Mouse (Mus musculus) monocyte, adult 2 months (primary cell): ENCODE results near the gene Masp2.

ENCODE experiments used
- DNase-seq, 2 experiments: peaks; one replicate each; pipeline ENCODE4 v3.0.0; 2022; ENCODE audit warnings: low spot score in 2 of 2, low read depth in 1 of 2

The Masp2 gene

GRCm38 (mm10) chr4:148635309-148635708 lies 33.0 kb downstream of the Masp2 start:
- no peak for DNase-seq

- DNase-seq = no peak
Measured at GRCm38 (mm10) chr4:148638302-148638701, 35.9 kb downstream of the Masp2 start.

DNA sequence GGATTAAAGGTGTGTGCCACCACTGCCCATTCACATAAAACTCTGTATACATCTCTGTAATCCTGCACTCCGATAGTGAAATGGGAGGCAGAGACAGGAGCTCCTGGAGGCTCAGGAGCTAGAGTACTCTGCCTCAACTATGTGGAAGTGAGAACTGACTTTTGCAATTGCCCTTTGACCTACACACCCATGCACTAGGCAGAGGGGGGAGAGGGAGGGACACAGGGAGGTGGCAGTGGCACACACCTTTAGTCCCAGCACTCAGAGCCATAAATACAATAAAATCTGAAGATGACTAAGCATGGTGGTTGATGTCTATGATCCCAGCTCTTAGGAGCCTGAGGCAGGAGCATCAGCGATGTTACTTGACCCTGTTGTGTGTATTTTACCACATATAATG lies 37.1 kb downstream of the Masp2 start:
- no peak for DNase-seq

- no peak for DNase-seq
Measured at GRCm38 (mm10) chr4:148641121-148641520, 38.8 kb downstream of the Masp2 start.

GRCm38 (mm10) chr4:148643291-148644156 lies 41.2 kb downstream of the Masp2 start, which contains the start of gene Gm572:
Gene Gm572, plus strand, starts transcription at chr4:148643317.
- no peak for DNase-seq

DNA sequence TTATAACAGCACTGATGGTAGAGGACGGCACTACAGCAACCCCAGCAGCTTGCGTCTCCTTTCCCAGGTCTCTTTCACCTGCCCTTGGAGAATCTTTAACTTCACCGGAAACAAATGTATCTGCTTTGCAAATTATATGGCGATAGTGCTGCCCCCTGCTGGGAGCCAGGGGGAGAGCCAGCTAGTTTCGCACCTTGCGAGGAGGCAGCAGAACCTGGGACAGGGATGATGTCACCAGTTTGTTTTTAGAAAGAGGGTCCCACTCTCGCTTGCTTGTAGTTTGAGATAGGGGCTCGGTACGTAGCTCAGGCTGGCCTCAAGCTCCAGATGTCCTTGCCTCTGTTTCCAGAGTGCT lies 41.8 kb downstream of the Masp2 start:
- DNase-seq = peak in 1 of 2 experiments; percentile 43

- DNase-seq = no peak
Measured at GRCm38 (mm10) chr4:148644926-148645325, 42.6 kb downstream of the Masp2 start.

- DNase-seq = no peak
Measured at GRCm38 (mm10) chr4:148646616-148647015, 44.3 kb downstream of the Masp2 start.

DNA sequence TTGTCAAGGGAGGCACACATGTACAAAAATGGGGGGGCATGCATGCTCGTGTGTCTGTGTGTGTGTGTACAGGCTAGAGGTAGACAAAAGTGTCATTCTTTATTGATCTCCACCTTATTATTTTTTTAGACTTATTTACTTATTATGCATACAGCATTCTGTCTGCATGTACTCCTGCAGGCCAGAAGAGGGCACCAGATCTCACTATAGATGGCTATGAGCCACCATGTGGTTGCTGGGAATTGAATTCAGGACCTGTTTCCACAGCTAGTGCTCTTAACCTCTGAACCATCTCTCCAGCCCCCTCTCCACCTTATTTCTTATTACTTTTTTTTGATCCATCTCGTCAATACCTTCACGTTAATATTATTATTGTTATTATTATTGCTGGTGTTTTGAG lies 47.0 kb downstream of the Masp2 start:
- DNase-seq = no peak

DNA sequence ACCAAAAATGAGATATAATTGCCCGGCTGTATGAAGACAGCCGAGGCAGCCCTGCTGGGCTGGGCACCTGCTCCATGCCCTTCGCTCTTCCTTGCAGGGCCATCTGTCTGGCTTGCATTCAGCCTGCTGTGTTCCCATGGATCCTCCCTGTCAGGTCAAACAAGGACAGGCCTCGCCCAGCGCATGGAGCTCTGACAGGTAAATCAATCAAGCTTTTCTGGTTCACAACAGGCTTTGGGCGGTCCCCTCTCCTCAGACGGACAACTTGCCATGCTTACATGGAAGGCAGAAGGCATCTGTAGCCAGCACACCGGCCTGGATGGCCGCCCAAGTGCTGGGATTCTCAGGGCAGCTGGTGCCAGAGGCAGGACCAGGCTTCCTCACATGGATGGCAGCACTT lies 48.7 kb downstream of the Masp2 start:
- no peak for DNase-seq

DNA sequence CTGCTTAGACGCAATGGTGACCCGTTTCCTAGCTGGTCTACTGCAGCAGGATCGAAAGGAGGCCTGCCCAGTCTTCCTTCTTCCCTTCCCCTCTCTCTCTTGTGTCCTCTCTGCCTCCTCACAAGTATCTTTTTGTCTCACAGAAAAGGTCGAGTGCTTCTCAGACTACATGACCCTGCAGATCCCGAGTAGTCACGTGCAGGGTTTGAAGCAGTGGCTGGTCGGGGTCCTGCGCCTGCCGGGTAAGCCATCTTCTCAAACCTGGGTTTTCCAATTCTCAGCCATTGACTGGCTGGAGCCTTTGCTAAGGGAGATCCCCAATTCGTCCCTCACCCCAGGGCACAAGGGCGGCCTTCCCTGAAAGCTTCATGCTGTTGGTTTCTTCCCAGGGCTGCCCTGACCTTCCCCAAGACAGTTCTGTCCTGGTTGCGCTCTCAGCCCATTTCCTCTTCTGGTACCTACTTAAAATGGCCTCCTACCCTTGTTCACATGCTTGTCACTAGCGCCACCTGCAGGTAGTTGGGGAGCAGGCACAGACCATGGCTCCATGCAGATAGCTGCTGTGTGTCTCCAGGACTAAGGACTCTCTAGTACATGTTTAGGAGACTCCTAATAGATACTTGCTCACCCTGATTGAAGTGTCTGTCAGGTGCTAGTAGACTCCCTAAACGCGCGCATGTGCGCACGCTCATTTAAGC lies 52.5 kb downstream of the Masp2 start:
- DNase-seq = peak in 1 of 2 experiments; percentile 28

GRCm38 (mm10) chr4:148656691-148657258 lies 54.4 kb downstream of the Masp2 start:
- DNase-seq = no peak

- DNase-seq = no peak
Measured at GRCm38 (mm10) chr4:148657776-148658175, 55.4 kb downstream of the Masp2 start.

DNA sequence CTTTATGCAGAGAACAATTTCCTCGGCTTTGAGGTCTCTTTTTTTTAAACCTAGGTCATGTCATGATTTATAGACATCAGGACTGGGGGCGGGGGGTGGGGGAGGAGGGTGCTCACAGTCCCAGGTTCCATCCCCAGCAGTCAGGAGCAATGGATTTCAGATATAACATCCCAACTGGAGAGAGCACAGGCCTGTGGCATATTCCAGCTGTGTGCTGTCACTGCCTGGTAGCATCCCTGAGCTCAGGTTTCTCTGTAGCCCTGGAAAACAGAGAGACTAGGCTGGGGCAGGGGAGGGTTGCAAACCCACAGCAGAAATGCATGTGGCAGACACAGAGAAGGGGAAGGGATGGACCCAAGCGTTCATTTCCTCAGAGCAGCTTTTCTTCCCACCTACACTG lies 57.8 kb downstream of the Masp2 start:
- no peak for DNase-seq

GRCm38 (mm10) chr4:148662168-148662965 lies 60.0 kb downstream of the Masp2 start:
- peak in 1 of 2 experiments; percentile 52 for DNase-seq

- no peak for DNase-seq
Measured at GRCm38 (mm10) chr4:148663326-148663725, 61.0 kb downstream of the Masp2 start.

DNA sequence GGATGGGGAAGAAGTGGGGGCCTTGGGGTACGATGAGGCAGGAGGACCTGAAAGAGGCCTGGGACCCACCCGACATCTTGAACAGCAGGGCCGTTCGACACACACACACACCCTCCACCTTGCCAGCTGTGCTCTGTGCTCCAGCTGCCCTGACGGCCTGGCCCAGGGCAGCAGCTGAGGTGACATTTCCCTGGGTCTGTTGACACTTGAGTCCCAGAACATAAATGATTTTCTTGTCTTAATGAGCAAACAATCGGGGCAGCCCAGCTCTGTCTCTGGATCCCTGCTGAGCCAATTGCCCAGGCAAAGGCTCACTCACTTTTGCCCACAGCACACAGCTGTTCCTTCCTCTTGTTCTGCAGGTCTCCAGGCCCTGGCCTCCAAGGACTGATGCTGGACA lies 61.7 kb downstream of the Masp2 start:
- no peak for DNase-seq
